Mouse (Mus musculus): ENCODE results near the gene S100a5. TPM values are rescaled to one million over a fixed set of nuclear protein-coding genes. Genes with fewer than 3 reads are reported as not detected.

The S100a5 gene
- total and polyA plus RNA-seq, 3 experiments: not detected

GRCm38 (mm10) chr3:90601486-90602110 is 6.7 kb upstream of the S100a5 start, which contains the start of gene Gm42674:
Gm42674 (plus strand) TSS chr3:90601904.
- H3K4me3 ChIP-seq (ENCODE audit: low read depth, low read length): no peak within 1 kb of the TSS
- TF ChIP-seq POLR2AphosphoS5 (IDR thresholded peaks at IDR 0.05; ENCODE audit: insufficient replicate concordance, low read depth, low read length) (no peak), GATA1 (IDR thresholded peaks at IDR 0.05; ENCODE audit: borderline replicate concordance, low read length) (no peak), GATA2 (IDR thresholded peaks at IDR 0.05; ENCODE audit: borderline replicate concordance, low read depth, low read length) (no peak), TAL1 (conservative IDR thresholded peaks at IDR 0.05; ENCODE audit: low read depth, low read length) (no peak), CTCF (IDR thresholded peaks at IDR 0.05; ENCODE audit: low read depth, low read length) (no peak)
- no peaks in the 10 kb centered on the region for H3K36me3 ChIP-seq (replicated peaks)
- H3K27me3 ChIP-seq (ENCODE audit: insufficient read depth, low read length): peaks cover 3% of the 10 kb centered on the region; the same call in 1 of the 2 replicates
- H3K9me3 ChIP-seq (replicated peaks): no peaks in the 10 kb centered on the region
- H3K4me1 ChIP-seq (ENCODE audit: insufficient read depth, low read depth, low read length): no peaks in the 10 kb centered on the region
- no peak for DNase-seq (ENCODE audit: low spot score)
- no peak for ATAC-seq (ENCODE audit: extremely low read depth, insufficient number of reproducible peaks, low FRiP score, poor library complexity, severe bottlenecking)

- H3K27me3 ChIP-seq (ENCODE audit: insufficient read depth, low read length): peaks cover 8% of the 10 kb centered on the region
- H3K9me3 ChIP-seq (replicated peaks): no peaks in the 10 kb centered on the region
- no peak for TF ChIP-seq POLR2AphosphoS5 (IDR thresholded peaks at IDR 0.05; ENCODE audit: insufficient replicate concordance, low read depth, low read length)
- TF ChIP-seq GATA2 (IDR thresholded peaks at IDR 0.05; ENCODE audit: borderline replicate concordance, low read depth, low read length): no peak
- no peak for TF ChIP-seq GATA1 (IDR thresholded peaks at IDR 0.05; ENCODE audit: borderline replicate concordance, low read length)
- TF ChIP-seq CTCF (IDR thresholded peaks at IDR 0.05; ENCODE audit: low read depth, low read length): no peak
- no peak for TF ChIP-seq TAL1 (conservative IDR thresholded peaks at IDR 0.05; ENCODE audit: low read depth, low read length)
- H3K4me3 ChIP-seq (ENCODE audit: low read depth, low read length): no peak within 1 kb of the TSS
- H3K36me3 ChIP-seq (replicated peaks): no peaks in the 10 kb centered on the region
- no peaks in the 10 kb centered on the region for H3K4me1 ChIP-seq (ENCODE audit: insufficient read depth, low read depth, low read length)
- DNase-seq (ENCODE audit: low spot score) (no peak), ATAC-seq (ENCODE audit: extremely low read depth, insufficient number of reproducible peaks, low FRiP score, poor library complexity, severe bottlenecking) (no peak)
Observed at GRCm38 (mm10) chr3:90603623-90604022, 4.7 kb upstream of the S100a5 start, which contains the start of gene S100a4. S100a4 (plus strand) TSS chr3:90603771.

GRCm38 (mm10) chr3:90604416-90604815 is 3.9 kb upstream of the S100a5 start:
- ATAC-seq (ENCODE audit: extremely low read depth, insufficient number of reproducible peaks, low FRiP score, poor library complexity, severe bottlenecking): no peak
- Histone ChIP-seq H3K27me3 (ENCODE audit: insufficient read depth, low read length) (peaks cover 9% of the 10 kb centered on the region), H3K4me3 (ENCODE audit: low read depth, low read length) (no peak overlapping the region), H3K4me1 (ENCODE audit: insufficient read depth, low read depth, low read length) (no peaks in the 10 kb centered on the region), H3K36me3 (replicated peaks) (no peaks in the 10 kb centered on the region), H3K9me3 (replicated peaks) (no peaks in the 10 kb centered on the region)
- DNase-seq (ENCODE audit: low spot score): no peak
- TF ChIP-seq POLR2AphosphoS5 (IDR thresholded peaks at IDR 0.05; ENCODE audit: insufficient replicate concordance, low read depth, low read length) (no peak), TAL1 (conservative IDR thresholded peaks at IDR 0.05; ENCODE audit: low read depth, low read length) (no peak), GATA2 (IDR thresholded peaks at IDR 0.05; ENCODE audit: borderline replicate concordance, low read depth, low read length) (no peak), GATA1 (IDR thresholded peaks at IDR 0.05; ENCODE audit: borderline replicate concordance, low read length) (no peak), CTCF (IDR thresholded peaks at IDR 0.05; ENCODE audit: low read depth, low read length) (no peak)

- ATAC-seq (ENCODE audit: extremely low read depth, insufficient number of reproducible peaks, low FRiP score, poor library complexity, severe bottlenecking): no peak
- Histone ChIP-seq H3K4me1 (ENCODE audit: insufficient read depth, low read depth, low read length) (no peaks in the 10 kb centered on the region), H3K36me3 (replicated peaks) (no peaks in the 10 kb centered on the region), H3K4me3 (ENCODE audit: low read depth, low read length) (no peak overlapping the region), H3K27me3 (ENCODE audit: insufficient read depth, low read length) (peaks cover 9% of the 10 kb centered on the region), H3K9me3 (replicated peaks) (no peaks in the 10 kb centered on the region)
- no peak for DNase-seq (ENCODE audit: low spot score)
- TF ChIP-seq POLR2AphosphoS5 (IDR thresholded peaks at IDR 0.05; ENCODE audit: insufficient replicate concordance, low read depth, low read length) (no peak), GATA2 (IDR thresholded peaks at IDR 0.05; ENCODE audit: borderline replicate concordance, low read depth, low read length) (no peak), TAL1 (conservative IDR thresholded peaks at IDR 0.05; ENCODE audit: low read depth, low read length) (no peak), CTCF (IDR thresholded peaks at IDR 0.05; ENCODE audit: low read depth, low read length) (no peak)
Observed at GRCm38 (mm10) chr3:90605049-90605448, 3.3 kb upstream of the S100a5 start.

GRCm38 (mm10) chr3:90605736-90606135 is 2.6 kb upstream of the S100a5 start:
- no peaks in the 10 kb centered on the region for H3K4me1 ChIP-seq (ENCODE audit: insufficient read depth, low read depth, low read length)
- H3K36me3 ChIP-seq (replicated peaks): no peaks in the 10 kb centered on the region
- no peak for TF ChIP-seq POLR2AphosphoS5 (IDR thresholded peaks at IDR 0.05; ENCODE audit: insufficient replicate concordance, low read depth, low read length)
- no peak for TF ChIP-seq GATA1 (IDR thresholded peaks at IDR 0.05; ENCODE audit: borderline replicate concordance, low read length)
- TF ChIP-seq TAL1 (conservative IDR thresholded peaks at IDR 0.05; ENCODE audit: low read depth, low read length): no peak
- no peak for TF ChIP-seq GATA2 (IDR thresholded peaks at IDR 0.05; ENCODE audit: borderline replicate concordance, low read depth, low read length)
- TF ChIP-seq CTCF (IDR thresholded peaks at IDR 0.05; ENCODE audit: low read depth, low read length): no peak
- DNase-seq (ENCODE audit: low spot score) (no peak), ATAC-seq (ENCODE audit: extremely low read depth, insufficient number of reproducible peaks, low FRiP score, poor library complexity, severe bottlenecking) (no peak)
- no peaks in the 10 kb centered on the region for H3K9me3 ChIP-seq (replicated peaks)
- H3K4me3 ChIP-seq (ENCODE audit: low read depth, low read length): no peak overlapping the region
- peaks cover 9% of the 10 kb centered on the region for H3K27me3 ChIP-seq (ENCODE audit: insufficient read depth, low read length)

GRCm38 (mm10) chr3:90606185-90606584 is 2.1 kb upstream of the S100a5 start:
- H3K4me3 ChIP-seq (ENCODE audit: low read depth, low read length): no peak overlapping the region
- TF ChIP-seq GATA2 (IDR thresholded peaks at IDR 0.05; ENCODE audit: borderline replicate concordance, low read depth, low read length): no peak
- TF ChIP-seq TAL1 (conservative IDR thresholded peaks at IDR 0.05; ENCODE audit: low read depth, low read length): no peak
- TF ChIP-seq CTCF (IDR thresholded peaks at IDR 0.05; ENCODE audit: low read depth, low read length): no peak
- TF ChIP-seq POLR2AphosphoS5 (IDR thresholded peaks at IDR 0.05; ENCODE audit: insufficient replicate concordance, low read depth, low read length): no peak
- TF ChIP-seq GATA1 (IDR thresholded peaks at IDR 0.05; ENCODE audit: borderline replicate concordance, low read length): no peak
- H3K4me1 ChIP-seq (ENCODE audit: insufficient read depth, low read depth, low read length): no peaks in the 10 kb centered on the region
- no peaks in the 10 kb centered on the region for H3K9me3 ChIP-seq (replicated peaks)
- peaks cover 9% of the 10 kb centered on the region for H3K27me3 ChIP-seq (ENCODE audit: insufficient read depth, low read length)
- ATAC-seq (ENCODE audit: extremely low read depth, insufficient number of reproducible peaks, low FRiP score, poor library complexity, severe bottlenecking) (no peak), DNase-seq (ENCODE audit: low spot score) (no peak)
- H3K36me3 ChIP-seq (replicated peaks): no peaks in the 10 kb centered on the region

All from G1E (cell line).